Mouse (Mus musculus): ENCODE measurements around the gene Rbms1.

Gene Rbms1

DNA sequence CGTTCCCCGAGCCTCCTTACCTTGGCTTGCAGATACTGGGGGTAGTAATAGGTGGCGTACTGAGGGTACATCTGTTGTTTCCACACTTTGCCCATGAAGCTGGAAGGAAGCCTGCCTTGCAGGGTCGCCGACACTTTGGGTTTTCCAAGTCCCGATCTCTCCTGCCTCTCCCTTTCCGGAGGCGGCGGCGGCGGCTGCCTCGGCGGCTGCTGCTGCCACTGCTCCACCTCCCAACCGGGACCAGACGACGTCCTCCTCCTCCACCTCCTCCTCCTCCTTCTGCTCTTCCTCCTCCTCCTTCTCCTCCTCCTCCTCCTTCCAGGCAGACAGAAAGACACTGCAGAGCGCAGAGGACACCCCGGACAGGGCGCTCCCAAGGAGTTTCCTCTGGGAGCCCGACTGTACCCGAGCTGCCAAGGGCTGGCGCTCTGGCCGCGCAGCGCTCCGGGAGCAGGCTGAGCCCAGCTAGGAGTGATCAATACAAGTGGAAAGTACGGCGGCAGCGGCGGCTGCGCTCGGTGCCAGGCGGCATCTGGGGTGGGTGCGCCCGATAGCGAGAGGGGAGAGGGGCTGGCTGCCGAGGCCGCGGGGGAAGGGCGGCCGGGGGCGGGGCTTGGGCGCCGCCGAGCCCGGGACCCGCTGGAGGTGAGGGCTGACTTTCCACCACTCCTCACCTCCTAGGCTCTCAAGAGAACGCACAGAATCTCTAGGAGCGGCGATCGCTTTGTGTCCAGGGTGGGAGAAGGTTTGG lies at the start of gene Rbms1:
Gene Rbms1, minus strand, starts transcription at position 522 of the 751 bp plus-strand sequence.
- DNase-seq (ENCODE audit: low read depth), result peak; percentile 82

DNA sequence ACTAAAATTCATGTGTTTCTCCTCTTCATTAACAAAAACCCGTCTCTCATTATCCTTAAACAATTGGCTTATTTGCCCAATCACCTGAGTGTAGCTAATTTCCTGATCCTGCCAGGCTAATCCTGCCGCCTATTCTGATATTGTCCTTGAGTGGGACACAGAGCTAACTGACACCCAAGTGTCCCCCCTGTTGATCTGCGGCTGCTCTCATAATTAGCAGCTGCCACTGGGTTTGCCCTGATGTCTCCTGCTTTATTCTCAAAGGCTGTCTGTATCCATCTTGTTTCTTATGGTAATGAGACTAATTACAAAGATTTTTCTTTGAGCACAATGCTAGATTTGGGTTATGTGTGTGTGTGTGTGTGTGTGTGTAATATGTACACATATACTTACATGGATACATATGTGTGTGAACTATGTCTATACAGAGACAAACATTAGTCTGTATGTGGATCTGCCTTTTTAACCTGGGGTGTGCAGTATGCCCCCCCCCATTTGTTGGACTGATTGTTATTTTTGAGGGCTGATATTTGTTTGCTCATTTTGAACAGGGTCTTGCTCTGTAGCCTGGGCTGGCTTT lies 49.3 kb upstream of the Rbms1 start:
- DNase-seq (ENCODE audit: low read depth), result no peak

DNA sequence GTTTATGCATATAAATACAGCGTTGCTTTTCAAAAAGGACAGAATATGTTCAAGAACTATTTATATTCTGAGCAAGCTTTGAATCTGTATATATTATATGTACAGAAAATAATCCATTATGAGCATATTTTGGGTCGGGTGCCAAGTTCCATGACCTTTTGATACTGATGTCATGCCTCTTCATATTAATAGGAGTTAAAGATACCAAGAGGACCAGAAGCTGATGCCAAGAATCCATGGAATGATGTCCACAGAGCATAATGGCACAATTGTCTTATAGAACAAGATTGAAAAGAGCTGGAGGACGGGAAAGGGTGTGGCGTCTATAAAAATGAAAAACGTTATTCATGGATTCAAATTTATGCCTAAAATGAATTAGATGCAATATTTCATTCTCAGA lies 23.3 kb upstream of the Rbms1 start:
- peak; percentile 55 for DNase-seq (ENCODE audit: low read depth)

DNA sequence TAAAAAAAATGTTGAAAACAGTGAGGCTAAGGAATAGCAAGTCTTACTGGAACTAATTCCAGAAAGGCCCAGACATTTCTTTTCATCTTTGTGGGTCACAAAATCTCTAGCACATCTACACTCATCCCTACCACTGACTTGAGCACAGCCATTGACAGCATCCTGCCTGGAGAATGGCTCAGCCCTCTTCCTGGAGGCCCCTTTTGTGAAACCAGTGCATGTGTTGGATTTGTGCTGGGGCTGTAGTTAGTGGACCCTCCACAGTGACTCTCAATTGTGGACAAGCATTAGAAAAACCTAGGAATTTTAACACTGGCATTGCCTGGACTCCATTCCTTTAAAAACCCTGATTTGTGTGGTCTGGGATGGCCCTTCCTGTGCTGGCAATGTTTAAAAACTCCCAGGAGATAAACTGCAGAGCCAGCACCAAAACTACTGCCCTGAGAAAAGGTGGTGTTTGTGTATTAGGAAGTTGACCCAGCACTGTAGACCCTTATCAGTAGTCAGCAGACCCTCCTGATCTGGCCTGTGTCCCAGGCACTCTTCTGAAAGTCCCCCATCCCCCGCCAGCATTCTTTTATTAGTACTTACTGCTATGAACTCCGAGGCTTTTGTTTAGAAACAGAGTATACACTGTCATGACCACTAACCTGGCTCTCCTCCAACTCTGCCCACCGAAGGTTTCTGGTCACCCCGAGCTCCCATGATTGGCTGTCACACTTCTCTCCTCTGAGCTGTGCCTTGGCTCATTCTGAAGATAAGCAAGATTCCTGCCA lies 15.7 kb upstream of the Rbms1 start:
- peak; percentile 12 for DNase-seq (ENCODE audit: low read depth)

DNA sequence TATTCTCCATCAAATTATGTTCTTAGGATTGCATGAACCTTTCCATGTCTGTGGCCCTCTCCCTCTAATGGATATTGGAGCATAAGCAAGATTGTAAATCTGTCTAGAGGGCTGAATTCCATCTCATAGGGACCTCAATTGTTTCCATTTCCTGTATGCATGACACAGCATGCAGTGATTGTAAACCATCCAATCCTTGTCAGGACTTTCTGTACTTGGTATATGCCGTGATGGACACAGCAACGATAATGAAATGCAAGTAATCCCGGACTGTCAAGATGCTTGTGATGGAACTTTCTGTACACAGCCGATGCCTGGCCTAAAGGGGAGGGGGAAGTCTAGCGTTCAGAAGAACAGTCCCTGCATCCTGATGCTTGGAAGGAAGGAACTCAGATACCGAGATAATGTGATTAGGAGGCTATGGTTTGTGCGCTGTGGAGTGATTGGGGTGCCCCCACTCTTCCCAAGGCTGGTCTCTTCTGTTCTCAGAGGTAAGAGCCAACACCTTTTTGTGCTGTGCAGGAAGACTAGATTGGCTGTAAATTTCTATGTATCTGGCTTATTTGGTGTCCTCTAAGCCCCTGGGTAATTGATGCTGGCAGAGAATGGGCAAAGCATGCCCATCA lies 9.3 kb upstream of the Rbms1 start:
- DNase-seq (ENCODE audit: low read depth), result no peak

DNA sequence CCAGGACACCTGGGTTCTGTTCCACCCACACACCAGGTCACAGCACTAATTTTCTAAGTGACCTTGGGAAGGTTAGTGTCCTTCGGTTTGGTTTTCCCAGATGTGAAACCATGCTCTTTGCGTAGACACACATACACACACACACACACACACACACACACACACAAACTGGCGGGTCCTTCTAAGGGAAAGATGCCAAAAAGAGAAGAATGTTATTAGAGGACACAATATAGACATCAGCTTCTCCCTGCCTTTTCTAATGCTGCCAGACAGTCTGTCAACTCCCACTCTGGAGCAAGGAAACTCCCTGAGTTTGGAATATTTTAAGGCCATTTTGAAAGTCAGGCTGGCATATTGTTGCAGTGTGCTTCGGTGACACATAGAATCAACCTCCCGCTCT lies 624 bp upstream of the Rbms1 start:
- DNase-seq (ENCODE audit: low read depth), result peak; percentile 66

DNA sequence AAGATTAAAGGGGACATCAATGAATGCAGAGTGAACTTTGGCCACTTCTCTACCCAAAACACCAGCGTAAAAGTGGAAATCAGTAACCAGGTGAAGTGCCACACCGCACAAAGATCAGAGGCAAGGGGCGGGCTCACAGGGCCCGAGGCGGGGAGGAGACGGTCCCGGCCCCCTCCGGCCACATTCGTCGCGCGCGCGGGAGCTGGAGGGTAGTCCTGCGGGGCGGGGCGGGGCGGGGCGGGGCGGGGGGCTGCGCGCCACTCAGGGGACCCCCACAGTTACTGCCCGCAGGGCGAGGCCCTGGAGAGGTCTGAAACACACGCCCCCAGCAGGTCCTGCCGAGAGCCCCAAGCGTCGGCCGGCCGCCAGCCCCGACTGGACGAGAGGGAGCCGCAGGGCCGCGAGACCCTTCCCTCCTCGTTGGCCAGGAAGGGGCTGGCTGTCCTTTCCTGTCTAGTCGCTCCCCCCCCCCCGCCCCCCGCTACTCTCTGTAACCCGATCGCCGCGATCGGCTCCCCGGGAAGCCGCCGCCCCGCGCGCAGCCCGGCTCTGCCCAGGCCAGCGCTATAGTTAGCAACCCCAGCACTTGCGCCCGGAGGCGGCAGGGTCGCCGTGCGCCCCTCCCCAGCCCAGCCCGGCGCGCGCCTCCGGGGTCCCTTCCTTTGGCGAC lies 856 bp downstream of the Rbms1 start:
- DNase-seq (ENCODE audit: low read depth), result peak; percentile 80

DNA sequence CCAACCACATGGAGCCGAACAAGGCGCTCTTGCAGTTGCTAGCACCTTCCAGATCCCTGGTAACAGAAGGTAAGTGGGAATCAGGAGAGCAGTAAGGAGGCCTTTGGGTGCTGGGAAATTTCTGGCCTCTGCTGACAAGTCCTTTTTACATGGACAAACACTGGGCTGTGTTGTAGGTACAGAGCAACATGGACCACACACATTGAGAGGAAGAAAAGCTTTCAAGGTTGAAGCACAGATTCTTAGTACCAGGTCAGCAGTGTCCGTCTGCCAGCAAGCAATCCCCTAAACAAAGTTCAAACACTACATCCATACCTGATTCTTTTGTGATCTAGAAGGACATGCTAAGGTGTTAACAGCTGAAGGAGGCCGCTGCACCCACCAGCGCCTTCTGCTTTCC lies 1.7 kb downstream of the Rbms1 start:
- DNase-seq (ENCODE audit: low read depth), result peak; percentile 22

DNA sequence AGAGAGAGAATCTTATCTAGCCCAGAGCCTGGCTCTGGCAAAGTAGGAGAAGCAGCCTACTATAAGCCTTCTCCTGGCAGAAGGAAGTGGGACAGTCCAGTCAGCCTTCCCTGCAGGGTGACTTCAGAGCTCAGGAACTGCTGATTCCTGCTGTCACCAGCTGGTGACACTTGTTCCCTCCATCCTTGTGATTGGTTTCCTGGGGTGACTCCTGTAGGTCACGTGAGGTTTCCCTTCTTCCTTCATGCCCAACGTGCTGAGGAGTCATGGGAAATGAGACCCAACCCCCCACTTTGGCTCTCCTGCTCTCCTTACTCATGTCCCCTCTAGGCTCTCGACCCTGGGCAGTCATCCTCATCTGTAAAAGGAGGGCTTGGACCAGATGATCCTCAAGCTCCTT lies 14.8 kb downstream of the Rbms1 start:
- DNase-seq (ENCODE audit: low read depth), result no peak

DNA sequence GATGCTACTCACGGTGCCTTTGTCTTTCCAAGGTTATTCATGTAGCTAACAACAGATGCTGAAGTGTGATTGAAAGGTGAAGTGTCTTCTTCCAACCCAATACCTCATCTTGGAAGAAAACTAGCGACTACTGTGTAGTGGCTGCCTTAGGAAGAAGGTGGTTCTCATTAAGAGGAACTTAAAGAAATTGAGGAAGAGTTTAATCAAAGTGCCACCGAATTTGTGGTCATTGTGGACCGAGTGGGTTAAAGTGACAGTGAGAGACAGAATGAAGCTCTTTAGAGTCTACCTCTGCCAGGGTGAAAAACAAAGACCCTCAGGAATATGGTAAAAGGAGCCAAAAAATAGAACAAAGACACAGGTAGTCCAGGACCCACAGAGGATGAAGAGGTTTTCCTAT lies 15.2 kb downstream of the Rbms1 start:
- no peak for DNase-seq (ENCODE audit: low read depth)

DNA sequence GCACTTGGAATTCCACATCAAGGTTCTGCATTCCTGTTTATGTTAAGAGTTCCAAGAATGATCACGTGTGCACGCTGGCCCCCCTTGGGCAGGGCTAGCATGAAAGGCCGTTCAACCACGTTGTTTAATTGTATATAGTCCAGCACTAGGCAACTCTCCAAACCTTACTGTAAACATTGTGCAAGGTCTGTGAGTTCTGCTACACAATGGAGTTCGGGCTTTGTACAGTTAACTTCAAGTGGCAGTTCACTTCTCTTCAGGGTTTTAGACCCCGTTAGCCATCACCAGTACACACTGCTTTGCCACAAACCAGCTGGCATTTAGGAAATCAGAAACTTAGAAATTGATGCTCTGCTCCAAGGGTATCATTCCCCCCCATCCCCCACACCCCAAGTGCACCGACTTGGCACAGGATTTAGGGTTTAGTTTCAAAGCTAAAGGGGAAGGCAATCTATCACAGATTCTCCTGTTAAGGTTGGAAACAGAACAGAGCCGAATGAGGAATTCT lies 22.5 kb downstream of the Rbms1 start:
- peak; percentile 97 for DNase-seq (ENCODE audit: low read depth)

DNA sequence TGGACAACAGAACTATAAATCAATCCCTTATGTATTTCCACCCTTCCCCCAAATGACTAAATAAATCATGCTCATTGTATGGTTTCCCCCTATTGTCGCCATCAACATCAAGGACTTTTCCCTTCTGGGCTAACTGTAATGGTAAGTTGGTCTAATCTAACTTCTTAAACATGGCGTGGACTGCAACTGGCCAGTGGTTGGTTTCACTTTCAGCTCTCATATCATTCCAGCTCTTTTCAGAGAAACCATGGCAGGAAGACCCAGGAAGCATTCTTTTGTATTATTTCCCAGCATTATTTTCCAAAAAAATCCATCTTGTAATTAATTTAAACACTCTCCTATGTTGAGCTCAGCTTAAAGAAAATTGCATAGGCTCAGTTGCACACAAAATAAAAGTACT lies 23.0 kb downstream of the Rbms1 start:
- DNase-seq (ENCODE audit: low read depth), result peak; percentile 68

DNA sequence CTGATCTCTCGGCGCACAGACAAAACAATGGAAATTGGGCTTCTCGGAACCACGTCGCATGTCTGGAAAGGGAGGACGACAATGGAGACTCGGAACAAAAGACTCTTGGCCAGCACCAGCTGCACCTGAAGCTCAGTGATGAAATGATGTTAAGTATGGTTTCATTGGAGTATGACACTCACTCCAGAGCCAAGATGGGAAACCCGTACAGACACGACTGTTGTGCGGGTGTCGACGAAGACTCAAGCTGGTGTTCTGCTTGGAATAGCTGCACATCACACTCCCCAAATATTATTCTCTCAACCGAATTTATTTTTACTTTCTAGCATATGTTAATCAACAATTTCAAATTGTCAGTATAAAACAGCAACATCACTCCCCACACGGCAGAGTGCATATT lies 26.1 kb downstream of the Rbms1 start:
- no peak for DNase-seq (ENCODE audit: low read depth)

DNA sequence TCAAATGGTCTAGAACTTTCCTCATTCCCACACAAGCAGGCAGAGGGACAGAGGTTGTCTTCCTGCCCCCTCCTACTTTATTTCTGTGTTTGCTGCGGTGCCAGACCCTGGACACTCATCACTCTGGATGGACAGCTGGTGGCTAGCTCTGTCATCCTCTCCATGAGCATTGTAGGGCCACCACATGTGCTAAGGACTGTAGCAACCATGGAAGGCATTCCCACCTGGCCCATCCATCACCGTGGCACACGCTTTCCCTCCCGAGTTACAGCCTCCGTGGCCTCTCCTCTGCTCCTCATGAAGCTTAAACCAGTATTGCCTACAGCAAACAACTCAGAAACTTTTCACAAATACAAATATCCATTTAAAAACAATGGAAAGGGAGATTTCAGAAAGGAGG lies 34.0 kb downstream of the Rbms1 start:
- no peak for DNase-seq (ENCODE audit: low read depth)

DNA sequence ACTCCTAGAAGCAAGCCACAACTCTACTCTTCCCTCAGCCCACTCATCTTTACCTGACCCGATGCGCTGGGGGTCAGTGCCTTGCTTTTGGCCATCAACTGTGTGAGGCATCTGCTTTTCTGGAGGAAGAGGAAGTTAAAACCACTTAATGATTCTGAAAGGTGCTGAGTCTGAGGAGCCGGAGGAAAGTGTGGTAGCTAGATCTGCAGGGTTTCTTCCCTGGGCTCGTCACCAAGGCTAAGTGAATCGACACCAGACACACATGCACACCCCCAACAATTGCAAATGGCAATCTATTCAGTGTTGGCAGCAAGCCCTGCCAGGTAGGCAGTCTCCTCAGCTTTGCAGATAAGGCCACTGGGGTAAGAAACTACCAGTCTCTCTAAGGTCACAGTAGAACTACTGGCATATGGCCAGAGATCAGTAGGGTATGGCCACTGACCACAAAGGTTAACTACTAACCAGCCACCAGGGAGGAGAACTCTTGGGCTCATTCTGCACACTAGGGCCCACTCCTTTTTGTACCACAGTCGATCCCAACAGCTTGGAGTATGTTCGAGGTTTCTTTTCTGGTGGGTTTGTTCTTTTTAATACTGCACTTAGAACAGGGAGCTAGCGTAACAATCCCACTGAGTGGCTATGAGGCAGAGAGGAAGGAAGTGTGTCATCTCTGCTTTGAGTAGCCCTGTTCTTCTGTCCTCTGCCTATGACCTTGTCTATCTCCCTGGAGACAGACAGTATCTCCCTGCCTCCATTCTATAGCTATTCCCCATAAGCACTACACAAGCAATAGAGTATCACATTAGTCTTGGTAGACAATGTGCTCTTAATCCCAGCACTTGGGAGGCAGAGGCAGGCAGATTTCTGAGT lies 34.9 kb downstream of the Rbms1 start:
- no peak for DNase-seq (ENCODE audit: low read depth)

DNA sequence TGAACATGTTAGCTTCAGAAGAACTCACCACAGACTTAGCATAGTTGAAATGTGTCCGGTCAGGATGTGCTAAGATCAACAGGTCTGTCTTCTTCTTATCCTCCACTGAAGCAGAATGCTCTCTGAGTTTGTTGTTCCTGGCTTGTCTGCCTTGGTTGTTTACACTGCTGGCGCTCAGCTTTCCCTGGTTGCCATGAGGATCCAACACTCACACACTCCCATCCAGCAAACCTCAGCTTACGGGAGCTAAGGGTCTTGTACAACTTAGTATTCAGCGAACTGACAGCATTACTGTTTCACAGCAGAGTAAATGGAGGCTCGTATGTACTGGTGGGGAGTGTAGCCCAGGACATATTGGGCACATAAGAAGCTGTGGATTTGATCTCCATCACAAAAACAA lies 37.9 kb downstream of the Rbms1 start:
- no peak for DNase-seq (ENCODE audit: low read depth)

DNA sequence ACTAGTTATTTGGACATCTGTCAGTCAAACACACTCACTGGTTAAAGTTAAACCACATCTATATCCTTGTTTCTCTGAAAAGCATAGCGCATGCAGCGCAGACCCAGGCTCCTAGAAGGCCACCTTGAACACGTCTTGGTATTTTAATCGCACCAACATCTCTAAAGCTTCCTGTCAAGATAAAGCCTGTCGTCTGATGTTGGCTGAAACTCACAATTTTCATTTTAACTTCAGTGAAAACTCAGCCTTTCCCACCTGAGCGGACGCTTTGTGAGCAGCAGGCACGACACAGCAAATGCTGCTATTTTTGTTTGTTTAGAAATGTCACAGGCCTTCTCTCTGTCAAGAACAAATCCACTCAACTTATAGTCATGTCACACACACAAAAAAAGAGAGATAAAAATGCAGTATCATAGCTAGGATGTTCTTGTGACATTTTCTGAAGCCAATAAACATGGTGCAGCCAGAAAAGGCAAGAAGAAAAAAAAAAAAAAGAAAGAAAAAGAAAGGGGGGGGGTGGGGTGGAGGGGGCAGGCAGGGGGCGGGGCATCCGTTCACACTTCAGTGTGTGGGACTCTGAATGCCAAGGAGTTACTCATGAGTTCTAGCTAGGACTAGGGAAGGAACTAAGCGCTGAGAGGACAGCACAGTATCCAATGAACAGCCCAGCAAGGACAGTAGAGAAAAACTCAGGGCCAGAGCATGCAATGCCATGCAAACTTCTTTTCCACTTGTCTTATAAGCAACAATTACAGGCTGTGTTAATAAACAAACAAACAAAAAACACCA lies 39.0 kb downstream of the Rbms1 start:
- peak; percentile 29 for DNase-seq (ENCODE audit: low read depth)

DNA sequence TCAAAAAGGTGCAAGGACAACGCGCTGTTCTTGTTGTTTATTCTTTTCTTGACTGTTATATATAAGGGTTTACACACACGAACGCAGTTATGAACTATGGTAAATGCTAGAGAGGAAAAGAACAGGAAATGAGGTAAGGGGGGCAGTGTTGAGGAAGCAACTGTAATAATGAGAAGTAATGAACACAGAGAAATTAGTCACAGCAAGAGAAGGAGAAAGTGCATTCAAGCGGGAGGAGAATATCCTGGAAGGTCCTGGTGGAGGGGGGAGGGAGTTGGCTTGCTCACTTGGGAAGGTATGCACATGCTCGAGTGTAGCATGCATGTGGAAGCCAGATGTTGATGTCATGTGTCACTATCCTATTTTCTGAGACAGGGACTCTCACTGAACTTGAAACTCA lies 39.9 kb downstream of the Rbms1 start:
- DNase-seq (ENCODE audit: low read depth), result peak; percentile 54

DNA sequence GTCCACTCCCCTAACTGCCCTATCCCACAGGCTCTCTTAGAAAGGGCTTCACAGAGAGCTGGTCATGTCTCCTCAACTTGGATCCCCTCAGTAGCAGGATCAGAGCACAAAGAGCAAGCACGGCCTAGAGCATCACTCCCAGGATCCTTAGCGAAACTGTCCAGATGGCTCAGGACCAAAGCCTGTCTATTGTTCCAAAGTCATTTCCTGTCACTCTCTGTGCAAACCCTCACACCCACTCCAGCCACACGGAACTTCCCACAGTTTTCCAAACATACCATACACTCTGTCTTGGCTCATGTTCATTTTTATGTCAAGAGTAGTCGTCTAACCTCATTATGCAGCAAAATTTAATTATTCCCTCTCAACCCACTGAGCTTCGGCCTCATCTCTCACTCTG lies 40.6 kb downstream of the Rbms1 start:
- DNase-seq (ENCODE audit: low read depth), result no peak

DNA sequence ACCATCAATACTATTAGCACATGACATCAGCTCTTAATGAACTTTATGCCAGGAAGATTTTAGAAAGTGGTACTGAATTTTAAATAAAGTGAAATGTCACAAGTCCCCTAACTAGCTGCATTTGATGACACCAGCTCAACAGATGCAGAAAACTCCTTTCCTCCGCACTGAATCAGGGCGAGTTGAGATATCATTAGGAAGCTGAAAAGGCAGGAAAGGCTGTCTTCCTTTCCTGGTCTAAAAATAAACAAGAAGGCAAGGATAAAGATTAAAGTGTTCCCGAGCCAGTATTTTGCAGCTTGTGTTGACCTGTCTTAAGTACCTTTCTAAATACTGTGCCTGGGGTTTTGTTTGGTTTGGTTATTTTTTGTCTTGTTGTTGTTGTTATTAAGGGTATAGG lies 42.9 kb downstream of the Rbms1 start:
- DNase-seq (ENCODE audit: low read depth), result no peak

All from NIH3T3 (cell line).